Mouse (Mus musculus): ENCODE measurements around the gene Slit1. TPM values are rescaled to one million over a fixed set of nuclear protein-coding genes. Genes with fewer than 3 reads are reported as not detected.

The Slit1 gene
- polyA plus RNA-seq, 1 experiment from 2014 or later, result 0.32 TPM

DNA sequence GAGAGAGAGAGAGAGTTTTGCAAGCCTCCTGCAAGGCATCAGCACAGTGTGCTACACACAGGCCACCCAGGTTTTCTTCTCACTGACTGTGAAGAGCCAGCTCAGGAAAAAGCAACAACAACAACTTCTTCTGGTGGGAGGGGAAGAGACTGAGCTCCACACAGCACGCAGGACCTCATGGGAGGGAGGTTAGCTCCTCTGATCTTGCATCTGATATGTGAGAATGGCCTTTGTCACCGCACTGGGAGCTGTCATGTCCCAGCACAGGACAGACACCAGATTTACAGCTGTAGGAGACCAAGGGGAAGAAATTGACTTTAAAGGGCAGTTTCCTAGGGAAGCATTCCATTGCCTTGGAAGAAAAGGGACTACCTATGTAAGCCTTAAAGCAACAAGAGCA is 20.1 kb downstream of the Slit1 start:
- no peak for ATAC-seq (ENCODE audit: extremely low read depth, insufficient number of reproducible peaks, low FRiP score, low TSS enrichment)
- H3K4me3 ChIP-seq, result no peak overlapping the region
- peaks cover 7% of the 10 kb centered on the region; the same call in 1 of the 2 replicates for H3K4me1 ChIP-seq
- no peak overlapping the region for H3K27ac ChIP-seq (replicated peaks)
- H3K9me3 ChIP-seq, result no peaks in the 10 kb centered on the region
- peaks cover 5% of the 10 kb centered on the region for H3K27me3 ChIP-seq (replicated peaks)
- no peak overlapping the region for H3K4me2 ChIP-seq
- 4% methylated on average over 2 of the region's 2 CpGs for WGBS
- H3K9ac ChIP-seq, result no peak overlapping the region
- no peaks in the 10 kb centered on the region for H3K36me3 ChIP-seq

- Histone ChIP-seq H3K36me3 (no peaks in the 10 kb centered on the region), H3K27me3 (replicated peaks) (peaks cover 27% of the 10 kb centered on the region), H3K4me1 (peaks cover 11% of the 10 kb centered on the region), H3K9ac (no peak overlapping the region), H3K9me3 (no peaks in the 10 kb centered on the region), H3K4me2 (no peak overlapping the region), H3K4me3 (no peak overlapping the region), H3K27ac (replicated peaks) (no peak overlapping the region)
- 68% methylated on average over 8 of the region's 8 CpGs for WGBS
- ATAC-seq (ENCODE audit: extremely low read depth, insufficient number of reproducible peaks, low FRiP score, low TSS enrichment), result no peak
Observed at GRCm38 (mm10) chr19:41719436-41719835, 24.0 kb downstream of the Slit1 start.

- Histone ChIP-seq H3K4me2 (no peak overlapping the region), H3K4me1 (peaks cover 11% of the 10 kb centered on the region), H3K9me3 (no peaks in the 10 kb centered on the region), H3K27me3 (replicated peaks) (peaks cover 35% of the 10 kb centered on the region), H3K27ac (replicated peaks) (no peak overlapping the region), H3K36me3 (no peaks in the 10 kb centered on the region), H3K9ac (no peak overlapping the region), H3K4me3 (no peak overlapping the region)
- ATAC-seq (ENCODE audit: extremely low read depth, insufficient number of reproducible peaks, low FRiP score, low TSS enrichment), result no peak
- WGBS, result 34% methylated on average over 19 of the region's 19 CpGs
Observed at GRCm38 (mm10) chr19:41716233-41717218, 26.9 kb downstream of the Slit1 start.

GRCm38 (mm10) chr19:41714431-41714917 is 29.0 kb downstream of the Slit1 start:
- Histone ChIP-seq H3K9ac (no peak overlapping the region), H3K36me3 (no peaks in the 10 kb centered on the region), H3K4me1 (peaks cover 11% of the 10 kb centered on the region), H3K4me3 (no peak overlapping the region), H3K9me3 (no peaks in the 10 kb centered on the region), H3K27ac (replicated peaks) (no peak overlapping the region), H3K27me3 (replicated peaks) (peaks cover 38% of the 10 kb centered on the region), H3K4me2 (no peak overlapping the region)
- ATAC-seq (ENCODE audit: extremely low read depth, insufficient number of reproducible peaks, low FRiP score, low TSS enrichment), result no peak
- 66% methylated on average over 9 of the region's 9 CpGs for WGBS

GRCm38 (mm10) chr19:41712829-41713228 is 30.6 kb downstream of the Slit1 start:
- Histone ChIP-seq H3K4me3 (no peak overlapping the region), H3K27me3 (replicated peaks) (peaks cover 35% of the 10 kb centered on the region), H3K9ac (no peak overlapping the region), H3K4me1 (peaks cover 11% of the 10 kb centered on the region), H3K27ac (replicated peaks) (no peak overlapping the region), H3K9me3 (no peaks in the 10 kb centered on the region), H3K4me2 (no peak overlapping the region), H3K36me3 (no peaks in the 10 kb centered on the region)
- ATAC-seq (ENCODE audit: extremely low read depth, insufficient number of reproducible peaks, low FRiP score, low TSS enrichment), result no peak
- 86% methylated on average over 8 of the region's 8 CpGs for WGBS

DNA sequence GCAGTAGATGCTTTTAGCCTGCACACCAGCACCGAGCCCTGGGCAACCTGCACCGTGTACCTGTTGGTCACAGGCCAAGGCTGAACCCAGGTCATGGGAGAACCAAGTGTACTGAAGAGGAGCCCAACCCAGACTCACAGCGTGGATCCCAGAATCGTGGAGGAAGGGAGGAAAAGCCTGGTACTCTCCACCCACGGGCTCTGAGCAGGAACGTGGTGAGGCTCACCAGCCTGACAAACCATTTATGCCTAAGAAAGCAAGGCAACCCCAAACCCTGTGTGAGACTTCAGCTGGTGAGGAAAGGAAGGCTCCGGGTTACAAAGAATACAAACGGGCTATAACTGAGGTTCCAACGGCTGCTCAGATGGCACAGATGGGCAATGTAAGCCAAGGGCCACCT is 31.8 kb downstream of the Slit1 start:
- Histone ChIP-seq H3K9ac (no peak overlapping the region), H3K9me3 (no peaks in the 10 kb centered on the region), H3K27ac (replicated peaks) (no peak overlapping the region), H3K4me1 (peaks cover 16% of the 10 kb centered on the region), H3K36me3 (no peaks in the 10 kb centered on the region), H3K4me3 (no peak overlapping the region), H3K27me3 (replicated peaks) (peaks cover 33% of the 10 kb centered on the region), H3K4me2 (no peak overlapping the region)
- no peak for ATAC-seq (ENCODE audit: extremely low read depth, insufficient number of reproducible peaks, low FRiP score, low TSS enrichment)
- WGBS, result 83% methylated on average over 9 of the region's 9 CpGs

GRCm38 (mm10) chr19:41709497-41710165 is 33.8 kb downstream of the Slit1 start:
- Histone ChIP-seq H3K36me3 (no peaks in the 10 kb centered on the region), H3K9me3 (no peaks in the 10 kb centered on the region), H3K4me2 (no peak overlapping the region), H3K27ac (replicated peaks) (no peak overlapping the region), H3K27me3 (replicated peaks) (peaks cover 46% of the 10 kb centered on the region), H3K4me1 (peaks cover 6% of the 10 kb centered on the region), H3K9ac (no peak overlapping the region), H3K4me3 (no peak overlapping the region)
- ATAC-seq (ENCODE audit: extremely low read depth, insufficient number of reproducible peaks, low FRiP score, low TSS enrichment), result no peak
- WGBS, result 80% methylated on average over 12 of the region's 12 CpGs

DNA sequence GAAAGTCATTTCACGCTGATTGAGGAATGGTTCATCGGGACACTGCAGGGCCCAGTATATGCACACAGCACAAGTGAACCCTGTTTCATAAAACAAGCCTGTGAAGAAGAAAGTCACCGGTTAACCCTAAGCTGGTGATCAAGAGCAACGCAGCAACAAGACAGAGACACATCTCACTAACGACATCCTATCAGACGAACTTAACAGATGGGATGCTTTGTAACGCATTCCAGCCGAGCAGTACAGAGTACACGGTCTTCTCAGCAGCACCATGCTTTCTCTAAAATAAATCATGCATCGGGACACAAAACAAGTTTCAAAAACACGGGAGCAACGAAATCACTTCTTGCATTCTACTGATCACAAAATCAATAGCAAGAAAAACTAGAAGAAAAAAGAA is 35.6 kb downstream of the Slit1 start:
- no peak overlapping the region for H3K27ac ChIP-seq (replicated peaks)
- no peak for ATAC-seq (ENCODE audit: extremely low read depth, insufficient number of reproducible peaks, low FRiP score, low TSS enrichment)
- no peak overlapping the region for H3K4me2 ChIP-seq
- WGBS, result 52% methylated on average over 12 of the region's 12 CpGs
- H3K9me3 ChIP-seq, result no peaks in the 10 kb centered on the region
- H3K9ac ChIP-seq, result no peak overlapping the region
- H3K27me3 ChIP-seq (replicated peaks), result peaks cover 51% of the 10 kb centered on the region
- no peak overlapping the region for H3K4me3 ChIP-seq
- no peaks in the 10 kb centered on the region for H3K36me3 ChIP-seq
- peaks cover 6% of the 10 kb centered on the region for H3K4me1 ChIP-seq

DNA sequence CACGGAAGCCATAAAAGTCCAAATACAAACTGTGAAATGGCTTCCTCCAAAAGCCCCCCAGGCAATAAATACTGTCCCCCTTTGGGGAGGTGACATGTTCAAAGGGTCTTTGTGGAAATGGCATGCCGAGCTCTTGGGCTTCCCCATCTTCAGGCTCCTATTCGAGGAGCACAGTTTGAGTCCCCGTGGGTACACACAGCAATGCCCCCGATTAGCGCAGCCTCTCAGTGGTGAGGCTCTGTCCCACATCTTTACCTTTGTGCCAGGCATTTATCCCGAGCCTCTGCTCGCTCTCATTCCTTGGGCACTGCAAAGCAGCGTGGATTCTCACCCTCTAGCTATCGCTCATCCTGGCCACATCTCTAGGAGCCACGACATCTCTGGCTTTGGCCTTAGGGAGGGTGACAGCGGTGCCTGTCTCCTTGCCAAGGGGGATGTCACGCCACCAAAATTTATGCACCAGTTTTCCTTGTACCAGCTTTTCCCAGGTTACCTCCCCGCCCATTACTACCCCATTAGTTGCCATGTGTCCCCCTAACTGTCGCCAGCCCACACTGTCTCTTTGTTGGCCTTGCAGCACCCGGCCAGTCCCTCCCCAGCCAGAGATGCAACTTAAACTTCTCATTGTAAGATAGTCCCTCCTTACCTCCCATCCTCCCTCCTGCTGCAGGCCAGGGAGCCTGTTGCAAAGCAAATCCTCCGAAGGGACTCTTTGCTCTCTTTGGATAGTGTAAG is 37.2 kb downstream of the Slit1 start:
- Histone ChIP-seq H3K9ac (no peak overlapping the region), H3K4me3 (no peak overlapping the region), H3K9me3 (no peaks in the 10 kb centered on the region), H3K27ac (replicated peaks) (no peak overlapping the region), H3K27me3 (replicated peaks) (peaks cover 50% of the 10 kb centered on the region), H3K4me2 (no peak overlapping the region), H3K36me3 (no peaks in the 10 kb centered on the region), H3K4me1 (peaks cover 6% of the 10 kb centered on the region)
- WGBS, result 69% methylated on average over 17 of the region's 17 CpGs
- ATAC-seq (ENCODE audit: extremely low read depth, insufficient number of reproducible peaks, low FRiP score, low TSS enrichment), result no peak

DNA sequence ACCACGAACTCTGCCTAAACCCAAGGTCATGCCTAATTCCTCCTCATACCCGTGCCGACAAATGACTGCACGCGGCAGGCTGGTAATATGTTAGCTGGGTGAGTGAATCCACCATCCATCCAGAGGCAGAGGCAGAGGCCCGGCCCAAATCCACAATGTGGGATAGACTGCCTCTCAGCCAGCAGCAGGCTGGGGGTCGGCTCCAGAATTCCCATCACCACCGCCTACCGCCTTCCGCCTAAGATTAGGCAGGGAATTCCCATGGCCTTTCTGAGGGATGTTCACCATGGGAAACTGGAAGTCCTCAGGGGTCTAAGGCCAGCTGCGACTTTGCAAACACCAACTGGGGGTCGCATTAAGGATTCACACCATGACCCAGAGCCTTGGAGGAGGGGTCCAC is 38.0 kb downstream of the Slit1 start:
- no peak overlapping the region for H3K27ac ChIP-seq (replicated peaks)
- no peak overlapping the region for H3K9ac ChIP-seq
- 34% methylated on average over 12 of the region's 12 CpGs for WGBS
- H3K27me3 ChIP-seq (replicated peaks), result peaks cover 57% of the 10 kb centered on the region
- H3K36me3 ChIP-seq, result no peaks in the 10 kb centered on the region
- peaks cover 6% of the 10 kb centered on the region for H3K4me1 ChIP-seq
- no peak overlapping the region for H3K4me2 ChIP-seq
- no peaks in the 10 kb centered on the region for H3K9me3 ChIP-seq
- H3K4me3 ChIP-seq, result no peak overlapping the region
- no peak for ATAC-seq (ENCODE audit: extremely low read depth, insufficient number of reproducible peaks, low FRiP score, low TSS enrichment)

GRCm38 (mm10) chr19:41702638-41703037 is 40.8 kb downstream of the Slit1 start:
- Histone ChIP-seq H3K4me3 (no peak overlapping the region), H3K4me2 (no peak overlapping the region), H3K36me3 (no peaks in the 10 kb centered on the region), H3K9ac (no peak overlapping the region), H3K9me3 (no peaks in the 10 kb centered on the region), H3K27me3 (replicated peaks) (peaks cover 71% of the 10 kb centered on the region), H3K4me1 (peaks cover 7% of the 10 kb centered on the region), H3K27ac (replicated peaks) (no peak overlapping the region)
- ATAC-seq (ENCODE audit: extremely low read depth, insufficient number of reproducible peaks, low FRiP score, low TSS enrichment), result no peak
- WGBS, result 62% methylated on average over 6 of the region's 6 CpGs
